Mouse (Mus musculus): Measurements from ENCODE around the gene Ephb2. TPM values are rescaled to one million over a fixed set of nuclear protein-coding genes. Genes with fewer than 3 reads are reported as not detected.

Ephb2 gene
- total RNA-seq, 2 experiments from 2014 or later, result 18.7 to 19.8 TPM

DNA sequence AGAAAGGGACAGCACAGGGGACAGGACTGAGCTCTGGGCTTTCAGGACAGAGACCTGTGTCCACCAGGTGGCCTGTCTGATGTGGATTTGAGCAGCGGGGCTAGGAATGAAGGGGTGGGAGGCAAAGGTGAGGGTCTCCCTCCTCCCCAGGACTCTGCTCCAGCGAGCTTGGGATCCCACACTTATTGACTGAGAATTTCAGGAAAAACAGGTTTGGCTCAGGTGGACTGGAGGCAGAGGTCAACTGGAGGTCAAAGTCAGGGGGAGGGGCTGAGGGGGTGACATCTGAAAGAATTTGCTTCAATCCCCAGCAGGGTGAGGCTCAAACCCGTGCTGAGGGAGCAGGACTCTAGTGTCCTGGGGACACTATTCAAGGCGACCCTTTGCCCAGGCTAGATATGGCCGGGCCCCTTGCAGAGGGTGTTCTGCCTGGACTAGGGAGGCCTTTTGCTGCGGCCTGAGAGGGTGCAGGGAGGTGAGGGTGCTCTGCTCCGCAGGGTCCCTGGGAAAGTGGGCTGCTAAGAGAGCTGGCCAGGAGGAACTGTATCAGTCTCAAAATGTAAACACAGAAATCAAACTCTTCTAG is 103.2 kb downstream of the Ephb2 start:
- no peak for DNase-seq

DNA sequence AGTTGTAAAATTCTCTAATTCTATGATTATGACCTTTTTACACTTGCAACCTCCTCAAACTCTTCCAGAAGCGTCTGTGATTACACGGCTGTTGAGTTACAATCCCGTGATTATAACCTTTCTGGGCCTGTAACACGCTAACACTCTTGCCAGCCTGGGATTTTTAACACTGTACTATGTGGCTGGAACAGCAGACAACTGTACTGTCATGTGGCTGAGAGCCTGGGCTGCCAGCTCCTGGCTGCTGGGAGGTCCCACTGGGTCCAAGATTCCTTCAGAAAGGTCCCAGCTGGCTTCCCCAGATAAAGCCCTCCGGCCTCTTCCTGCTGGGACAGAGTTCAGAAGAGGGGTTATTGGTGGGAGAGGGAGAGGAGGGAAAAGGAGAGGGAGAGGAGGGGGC is 104.0 kb downstream of the Ephb2 start:
- no peak for DNase-seq

DNA sequence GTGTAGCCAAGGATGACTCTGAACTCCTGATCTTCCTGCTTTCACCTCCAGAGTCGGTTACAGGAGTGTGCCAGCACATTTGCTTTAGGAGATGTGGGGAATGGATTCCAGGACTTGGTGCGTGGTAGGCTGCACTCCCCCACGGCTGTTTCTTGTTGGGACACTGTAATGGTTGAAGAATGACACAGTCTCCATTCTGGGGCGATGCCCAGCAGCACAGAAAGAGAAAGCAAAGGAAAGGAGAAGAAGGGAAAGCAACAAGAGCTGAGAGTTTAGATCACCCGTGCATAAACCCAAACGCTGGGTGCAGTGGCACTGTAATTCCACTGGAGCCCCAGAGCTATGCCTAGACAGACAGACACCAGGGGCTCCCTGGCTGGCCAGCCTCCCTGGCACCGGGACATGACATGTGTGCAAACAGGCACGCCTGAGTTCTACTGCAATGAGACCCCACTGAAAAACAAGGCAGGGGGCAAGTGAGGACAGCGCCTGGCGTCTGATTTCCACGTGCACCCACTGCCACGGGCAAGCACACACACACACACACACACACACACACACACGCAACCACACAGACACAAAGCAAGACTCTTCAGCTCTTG is 104.7 kb downstream of the Ephb2 start:
- no peak for DNase-seq

DNA sequence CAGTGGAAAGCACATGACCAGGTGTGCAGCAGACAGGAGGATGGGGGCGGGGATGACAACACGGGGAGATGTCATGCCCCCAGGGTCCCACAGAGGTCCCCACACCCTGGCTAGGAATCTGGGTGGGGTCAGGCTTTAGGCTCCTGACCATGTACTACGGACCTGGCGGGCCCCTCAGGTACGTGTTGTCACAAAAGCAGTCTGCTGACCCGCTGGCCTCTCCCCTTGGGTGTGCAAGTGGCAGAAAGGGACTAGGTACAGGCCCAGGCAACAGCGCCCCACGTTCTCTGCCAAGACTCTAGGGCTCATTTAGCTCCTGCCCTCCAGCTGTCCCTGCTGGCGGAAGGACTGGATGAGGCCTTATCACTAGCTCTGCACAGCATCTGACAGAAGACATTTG is 105.3 kb downstream of the Ephb2 start:
- no peak for DNase-seq

DNA sequence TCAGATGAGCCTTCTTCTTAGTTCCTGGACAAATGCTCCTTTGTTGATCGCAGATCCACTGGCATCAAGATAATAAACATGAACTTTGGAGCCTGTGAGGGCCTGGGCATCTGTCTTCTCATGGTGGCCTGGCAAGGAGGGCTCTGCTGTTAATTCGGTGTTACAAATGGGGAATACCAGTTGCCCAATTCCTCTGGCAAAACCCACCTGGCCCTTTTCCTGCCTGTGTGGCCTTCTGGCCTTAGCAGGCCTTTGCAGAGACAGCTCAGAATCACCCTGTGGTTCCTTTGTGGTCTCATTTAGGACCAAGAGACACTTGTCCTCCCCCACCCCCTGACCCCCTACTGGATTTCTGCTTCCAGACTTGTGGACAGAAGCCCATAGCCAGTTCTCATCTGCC is 106.2 kb downstream of the Ephb2 start:
- no peak for DNase-seq

DNA sequence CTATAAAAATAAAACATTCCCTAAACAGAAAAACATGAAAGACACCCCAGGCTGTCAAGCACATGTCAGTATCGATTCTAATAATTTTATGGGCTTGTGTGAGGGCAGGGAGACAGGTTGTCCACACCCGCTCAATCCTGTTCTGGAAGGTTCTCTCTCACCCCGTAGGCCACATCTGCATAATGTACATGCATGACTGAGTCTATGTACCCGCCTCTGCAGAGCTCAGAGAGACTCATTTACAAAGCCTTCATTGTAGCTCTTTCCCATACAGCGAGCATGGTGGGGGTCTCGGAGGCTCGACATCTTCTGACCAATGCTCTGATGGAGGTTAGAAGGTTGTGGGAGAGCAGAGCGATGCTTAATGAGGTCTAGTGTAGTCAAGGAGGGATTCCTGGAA is 108.8 kb downstream of the Ephb2 start:
- no peak for DNase-seq

DNA sequence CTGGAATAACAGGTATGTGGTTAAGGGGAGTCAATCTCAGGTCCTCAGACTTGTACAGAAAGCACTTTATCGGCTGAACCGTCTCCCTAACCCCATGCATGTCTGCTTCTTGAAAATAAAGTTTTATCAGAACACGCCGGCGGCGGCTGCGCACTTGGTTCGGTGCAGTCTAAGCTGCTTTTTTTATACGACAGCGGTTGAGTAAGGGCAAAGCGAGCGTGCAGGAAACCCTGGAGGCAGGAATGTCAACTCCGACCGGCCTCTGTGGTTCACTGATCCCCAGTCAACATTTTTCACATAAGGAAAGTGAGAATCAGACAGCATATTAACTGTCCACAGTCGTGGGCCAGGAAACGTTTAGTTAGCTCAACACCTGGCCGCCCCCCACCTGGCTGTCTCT is 111.1 kb downstream of the Ephb2 start:
- no peak for DNase-seq

DNA sequence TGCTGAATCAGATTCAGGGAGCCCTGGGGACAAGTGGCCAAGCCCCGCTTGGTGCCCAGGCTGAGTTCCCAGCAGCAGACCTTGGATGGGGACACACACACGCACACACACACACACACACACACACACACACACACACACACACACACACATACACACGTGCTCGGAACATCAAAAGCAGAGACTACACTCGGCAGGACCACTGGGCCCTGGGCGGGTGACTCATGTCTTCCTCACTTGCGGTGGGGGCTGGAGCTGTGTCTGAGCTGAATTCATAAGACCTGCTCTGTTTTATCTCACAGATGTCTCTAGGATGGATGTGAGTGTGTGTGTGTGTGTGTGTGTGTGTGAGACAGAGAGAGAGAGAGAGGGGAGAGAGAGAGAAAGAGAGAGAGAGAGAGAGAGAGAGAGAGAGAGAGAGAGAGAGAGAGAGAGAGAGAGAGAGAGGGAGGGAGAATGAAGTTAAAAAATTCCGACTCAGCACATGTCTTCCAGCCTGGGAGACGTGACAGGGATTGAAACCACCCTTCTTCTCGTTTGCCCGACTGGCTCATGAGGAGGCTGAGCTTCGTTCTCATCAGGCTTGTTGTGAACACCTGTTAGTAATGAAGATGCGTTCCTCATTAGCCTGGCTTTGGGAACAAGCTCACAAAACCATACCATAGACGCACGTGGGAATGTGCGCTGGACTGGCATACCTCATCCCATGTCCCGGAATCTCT is 113.3 kb downstream of the Ephb2 start:
- peak; percentile 73 to 75 for DNase-seq

DNA sequence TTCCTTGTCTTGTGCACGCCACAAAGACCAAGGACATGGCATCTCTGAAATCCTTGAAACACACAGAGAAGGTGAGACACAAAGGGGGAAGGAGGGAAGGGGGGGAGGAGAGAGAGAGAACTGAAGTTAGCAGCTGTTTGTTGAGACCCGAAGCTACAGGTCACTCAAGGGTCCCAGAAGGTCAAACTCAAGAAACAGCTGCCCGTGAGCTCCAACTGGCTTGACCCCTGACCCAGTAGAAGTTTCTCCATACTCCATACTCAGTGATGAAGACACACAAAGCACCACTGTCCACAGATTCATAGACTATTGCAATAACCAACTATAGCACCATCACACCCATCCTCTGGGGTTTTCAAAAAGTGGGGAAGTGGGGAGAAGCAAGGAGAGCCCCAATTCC is 113.9 kb downstream of the Ephb2 start:
- no peak for DNase-seq

DNA sequence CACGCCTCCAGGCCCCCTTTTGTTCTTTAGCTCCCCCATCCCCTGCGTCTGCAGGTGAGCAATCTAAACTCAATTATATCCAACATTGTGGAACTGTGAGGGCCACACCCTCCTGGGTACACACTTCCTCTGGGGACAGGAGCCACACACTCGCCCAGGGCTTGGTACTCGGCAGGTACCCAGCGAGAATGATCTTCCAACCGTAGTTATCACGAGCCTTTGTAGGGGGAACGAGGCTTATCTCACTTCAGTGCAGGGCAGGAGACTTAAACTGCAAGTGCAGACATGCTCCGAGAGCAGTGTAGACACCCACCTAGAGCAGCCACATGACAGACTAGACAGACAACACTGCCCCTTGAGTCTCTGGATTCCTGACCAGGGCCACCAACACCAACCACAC is 115.8 kb downstream of the Ephb2 start:
- no peak for DNase-seq

DNA sequence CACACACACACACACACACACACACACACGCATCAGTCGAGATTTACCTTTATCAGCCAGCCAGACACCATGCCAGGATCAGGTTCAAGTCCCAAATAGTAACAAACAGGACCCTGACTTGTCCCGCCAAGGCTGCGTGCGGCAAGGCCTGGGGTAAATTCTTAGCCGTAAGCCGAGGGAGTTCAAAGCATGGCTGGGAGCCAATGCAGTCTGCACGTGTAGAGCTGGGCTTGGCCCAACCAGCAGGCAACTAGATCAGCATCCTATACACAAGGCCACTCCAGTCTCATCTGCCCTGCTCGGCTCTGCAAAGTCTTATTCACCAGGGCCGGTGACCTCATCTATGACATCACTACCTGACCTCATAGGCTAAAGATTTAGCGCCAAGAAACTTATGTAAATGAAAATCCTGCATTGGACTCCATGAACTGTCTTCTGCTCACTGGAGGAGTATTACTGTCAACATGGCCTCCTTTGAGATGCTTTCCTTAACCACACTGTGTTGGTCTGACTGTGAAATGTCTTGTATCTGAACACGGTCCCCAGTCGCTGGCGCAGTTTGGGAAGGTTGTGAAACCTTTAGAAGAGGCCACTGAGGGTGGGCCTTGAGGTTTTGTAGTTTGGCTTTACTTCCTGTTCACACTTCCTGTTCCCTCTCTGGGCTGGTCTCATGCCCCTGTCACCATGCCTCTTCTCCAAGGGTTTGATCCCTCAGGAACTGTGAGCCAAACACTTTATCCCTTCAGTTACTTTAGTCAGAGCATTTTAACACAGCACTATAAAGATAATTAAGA is 117.4 kb downstream of the Ephb2 start:
- DNase-seq, result peak in 1 of 2 experiments; percentile 46

DNA sequence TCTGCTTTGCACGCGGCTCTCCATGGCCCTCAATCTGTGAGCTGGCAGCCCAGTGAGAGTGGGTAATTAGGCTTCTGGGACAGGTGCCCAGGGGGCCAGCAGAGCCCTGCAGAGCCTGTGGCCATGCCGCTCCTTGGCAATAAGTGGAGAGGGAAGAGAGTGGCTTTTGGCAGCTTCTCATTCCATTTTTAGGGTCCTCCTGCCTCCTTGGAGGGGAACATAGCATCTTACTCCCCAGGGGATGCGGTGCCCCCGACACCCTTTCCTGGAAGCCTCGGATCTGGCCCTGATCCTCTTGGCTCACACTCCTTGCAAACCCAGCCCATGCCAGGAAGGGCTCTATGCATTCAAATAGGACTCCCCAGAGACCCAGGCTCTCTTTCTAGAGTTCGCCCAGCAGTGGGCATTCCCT is 119.2 kb downstream of the Ephb2 start:
- DNase-seq, result no peak

DNA sequence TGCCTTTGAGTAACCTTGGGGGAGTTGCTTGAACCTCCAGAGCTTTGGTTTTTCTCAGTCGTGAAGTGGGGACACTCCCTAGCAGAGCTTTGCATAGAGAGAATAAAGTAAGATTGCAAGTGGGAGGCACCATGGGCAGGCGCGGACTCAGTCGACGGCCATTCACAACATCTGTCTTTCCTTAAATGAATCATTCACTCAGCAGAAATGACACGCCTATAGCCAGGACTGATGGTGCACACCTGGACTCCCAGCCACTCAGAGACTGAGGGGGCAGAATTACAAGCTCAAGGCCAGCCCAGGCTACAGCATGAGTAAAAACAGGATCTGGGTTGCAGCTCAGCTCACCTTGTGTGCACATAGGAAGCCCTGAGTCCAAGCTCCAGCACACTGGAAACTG is 121.3 kb downstream of the Ephb2 start:
- no peak for DNase-seq

DNA sequence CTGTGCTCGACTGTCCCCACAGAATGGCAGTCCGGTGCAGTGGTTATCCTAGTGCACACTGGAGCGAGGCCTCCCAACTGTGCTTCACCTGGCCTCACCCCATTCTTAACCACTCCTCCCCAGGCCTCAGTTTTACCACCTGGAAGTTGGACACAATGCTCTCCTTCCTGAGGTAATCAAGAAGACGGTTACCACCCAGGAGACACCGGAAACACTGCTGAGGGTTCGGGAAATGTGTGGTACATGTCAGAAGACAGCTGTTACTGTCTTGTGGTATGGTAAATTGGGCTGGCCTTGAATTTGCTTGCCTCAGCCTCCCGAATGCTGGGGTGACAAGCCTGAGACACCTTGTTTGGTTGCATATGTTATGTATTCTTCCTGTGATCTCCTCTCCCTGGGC is 121.9 kb downstream of the Ephb2 start:
- DNase-seq, result no peak

DNA sequence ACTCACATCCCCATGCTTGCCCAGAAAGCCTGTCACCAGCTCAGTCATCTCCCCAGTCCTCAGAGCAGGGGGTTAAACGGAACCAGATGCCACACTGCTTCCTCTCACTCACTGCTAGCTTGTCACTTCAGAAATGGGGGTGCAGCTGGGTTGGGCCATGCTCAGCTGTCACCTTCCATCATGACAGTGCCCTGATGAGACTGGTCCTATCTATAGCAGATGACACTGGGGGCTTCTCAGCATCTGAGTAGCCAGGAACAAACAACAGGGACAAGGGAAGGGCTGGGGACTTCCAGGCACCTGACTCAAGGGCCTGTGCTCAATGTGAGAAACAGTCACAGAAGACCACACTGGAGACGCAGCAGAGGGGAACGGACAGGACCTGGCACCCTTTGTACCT is 122.4 kb downstream of the Ephb2 start:
- DNase-seq, result no peak

DNA sequence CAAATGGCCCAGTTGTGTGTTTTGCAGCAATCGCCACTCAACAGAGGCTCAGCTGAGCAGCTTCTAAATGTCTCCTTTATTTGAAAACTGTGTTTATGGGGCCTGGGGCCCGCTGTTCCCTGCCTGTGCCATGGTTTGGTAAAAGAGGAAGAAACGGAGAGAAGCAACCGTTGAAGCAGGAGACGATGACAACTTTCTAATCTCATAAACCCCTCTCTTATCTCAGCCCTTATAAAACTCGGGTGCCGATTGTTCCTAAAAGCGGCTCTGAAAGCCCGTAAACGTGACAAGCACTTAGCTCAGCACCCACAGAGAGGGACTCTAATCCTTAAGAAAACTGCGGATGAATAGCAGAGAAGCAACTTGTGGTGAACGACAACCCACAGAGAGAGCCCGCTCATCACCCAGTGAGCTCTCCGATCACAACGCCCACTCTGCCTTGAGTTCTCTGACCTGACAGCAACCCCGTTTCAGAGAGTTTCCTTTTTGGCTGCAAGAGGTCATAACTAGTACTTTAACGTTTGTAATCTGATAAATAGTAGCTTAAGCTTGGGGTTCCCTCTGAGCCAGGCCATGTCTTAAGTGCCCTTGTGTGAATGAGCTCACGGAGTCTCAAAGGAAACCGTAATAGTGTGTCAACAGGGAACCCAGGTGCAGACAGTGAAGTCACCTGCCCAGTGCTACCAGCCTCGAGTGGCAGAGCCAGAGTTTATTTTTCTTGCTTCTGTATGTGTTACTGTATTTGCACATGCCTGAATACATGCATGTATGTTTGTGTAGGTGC is 123.6 kb downstream of the Ephb2 start:
- no peak for DNase-seq

DNA sequence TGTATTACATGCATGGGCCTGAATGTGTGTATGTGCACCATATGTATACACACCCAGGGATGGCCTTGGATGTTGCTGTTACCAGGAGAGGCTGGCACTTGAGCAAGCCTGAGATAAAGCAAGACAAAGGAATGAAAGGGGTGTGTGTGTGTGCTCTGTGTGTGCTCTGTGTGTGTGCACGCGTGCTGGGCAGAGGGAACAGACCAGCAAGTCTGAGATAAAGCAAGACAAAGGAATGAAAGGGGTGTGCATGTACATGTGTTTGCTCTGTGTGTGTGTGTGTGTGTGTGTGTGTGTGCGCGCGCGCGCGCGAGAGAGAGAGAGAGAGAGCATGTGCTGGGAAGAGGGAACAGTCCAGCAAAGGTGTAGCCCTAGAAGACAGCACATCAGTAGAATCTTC is 125.4 kb downstream of the Ephb2 start:
- DNase-seq, result no peak

DNA sequence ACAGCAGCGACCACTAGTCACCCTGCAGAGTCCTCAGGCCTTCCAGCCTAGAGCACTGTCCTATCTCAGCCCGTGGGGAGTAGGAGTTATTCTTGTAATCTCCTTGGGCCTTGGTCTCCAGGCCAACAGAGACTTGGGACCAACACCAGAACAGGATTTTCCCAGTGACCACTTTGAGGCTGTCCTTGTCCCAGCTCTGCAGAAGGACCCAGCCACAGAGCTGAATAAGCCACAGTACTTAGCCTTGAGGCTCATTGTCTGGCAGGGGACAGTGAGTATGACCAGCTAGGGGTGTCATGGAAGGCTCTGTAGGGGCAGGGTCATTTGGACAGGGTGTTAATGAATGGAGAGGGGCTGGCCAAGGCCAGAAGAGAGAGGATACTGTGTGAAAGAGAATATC is 126.8 kb downstream of the Ephb2 start:
- DNase-seq, result peak; percentile 48 to 53

DNA sequence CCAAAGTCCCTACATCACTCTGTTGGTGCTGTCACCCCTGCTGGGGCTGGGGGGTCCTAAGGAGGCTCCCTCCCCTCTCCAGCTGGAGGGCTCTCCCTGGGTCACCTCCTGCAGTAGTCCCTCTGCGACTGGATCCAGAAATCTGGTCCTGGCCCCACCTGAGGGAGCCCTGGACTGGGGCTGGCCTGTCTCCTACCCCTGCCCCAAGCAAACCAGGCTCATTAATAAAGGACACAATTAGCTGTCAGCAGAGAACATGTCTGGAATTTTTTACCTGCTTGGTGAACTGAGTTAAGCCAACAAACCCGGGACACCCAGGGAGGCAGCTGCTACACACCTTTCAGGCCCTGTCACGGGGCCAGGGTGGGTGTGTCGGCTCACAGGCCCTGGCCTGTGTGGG is 129.1 kb downstream of the Ephb2 start:
- DNase-seq, result no peak

DNA sequence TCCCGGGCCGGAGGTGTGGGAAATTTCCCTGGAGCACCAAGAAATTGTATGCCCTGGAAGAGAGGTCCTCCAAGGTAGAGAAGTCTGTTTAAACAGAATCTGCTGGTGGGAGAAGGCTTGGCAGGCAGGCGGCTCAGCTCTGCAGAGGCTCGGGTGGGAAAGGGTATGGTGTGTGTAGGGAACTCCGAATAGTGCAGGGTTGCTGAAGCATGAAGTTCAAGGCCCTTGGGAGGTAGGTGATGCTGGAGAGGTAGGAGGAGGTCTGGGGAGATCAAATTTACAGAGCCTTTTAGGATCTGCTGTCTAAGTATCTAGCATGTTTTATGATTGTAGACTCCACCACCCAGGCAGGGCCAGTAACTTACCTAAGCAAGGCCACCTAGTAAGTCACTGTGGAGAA is 130.7 kb downstream of the Ephb2 start:
- DNase-seq, result no peak

DNA sequence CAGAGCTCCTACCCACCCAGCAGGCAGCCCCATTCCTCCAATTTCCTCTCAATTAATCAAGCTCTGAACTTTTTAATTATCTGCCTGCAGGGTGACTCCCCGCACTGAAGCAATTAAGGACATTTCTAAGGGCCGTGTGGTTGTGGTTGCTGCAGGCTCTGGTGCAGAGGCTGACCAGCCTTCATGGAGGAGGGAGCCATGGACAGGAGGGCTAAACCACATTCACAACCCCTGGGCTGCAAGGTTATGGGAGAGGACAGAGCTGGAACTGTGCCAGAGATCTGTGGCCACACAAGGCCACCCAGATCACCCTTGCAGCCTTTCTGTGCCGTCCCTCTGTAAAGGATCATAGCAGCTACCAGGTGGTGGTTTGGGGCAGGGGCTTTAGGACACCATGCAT is 131.2 kb downstream of the Ephb2 start:
- peak; percentile 75 to 79 for DNase-seq

DNA sequence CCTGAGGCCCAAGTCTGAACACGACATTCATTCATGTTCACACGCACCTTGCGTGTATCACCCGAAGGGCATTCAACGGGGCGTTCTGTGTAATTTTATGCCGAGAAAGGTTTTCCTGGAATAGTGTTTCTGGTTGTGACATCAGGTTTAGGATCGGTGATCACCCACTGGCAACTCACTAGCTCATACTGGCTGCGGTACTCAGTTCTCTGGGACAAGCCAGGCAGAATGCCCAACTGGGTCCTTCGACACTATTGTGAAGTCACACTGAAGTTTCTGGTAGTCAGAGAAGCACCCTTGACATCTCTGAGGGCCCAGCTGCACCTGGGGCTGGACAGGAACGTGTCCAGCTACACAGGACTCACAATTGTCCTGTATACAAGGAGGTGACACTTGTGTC is 132.4 kb downstream of the Ephb2 start:
- no peak for DNase-seq
